Mouse (Mus musculus): ENCODE data around the gene Prkd1. TPM values are rescaled to one million over a fixed set of nuclear protein-coding genes. Genes with fewer than 3 reads are reported as not detected.

Gene Prkd1
- polyA plus RNA-seq, 1 experiment, result 6.8 TPM

DNA sequence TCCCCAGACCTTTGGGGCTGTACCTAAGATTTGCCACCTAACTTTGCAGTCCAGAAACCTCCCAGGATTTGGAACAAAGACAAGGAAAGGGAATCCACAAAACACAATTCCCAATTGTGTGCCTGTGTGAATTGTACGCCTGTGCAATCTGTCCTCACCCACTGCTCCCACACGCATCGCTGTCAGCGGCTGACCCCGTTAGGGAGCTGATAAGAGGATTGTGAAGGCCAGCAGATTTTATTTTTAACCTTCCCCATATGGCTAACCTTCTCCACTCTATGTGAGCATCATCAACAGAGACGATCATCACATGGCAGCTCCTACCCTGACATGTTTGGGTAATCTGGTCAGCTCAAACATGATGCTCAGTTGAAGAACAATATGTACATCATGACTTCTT, 34.6 kb downstream of the Prkd1 start:
- DNase-seq, result no peak
- WGBS, result 51% methylated on average over 6 of the region's 6 CpGs

DNA sequence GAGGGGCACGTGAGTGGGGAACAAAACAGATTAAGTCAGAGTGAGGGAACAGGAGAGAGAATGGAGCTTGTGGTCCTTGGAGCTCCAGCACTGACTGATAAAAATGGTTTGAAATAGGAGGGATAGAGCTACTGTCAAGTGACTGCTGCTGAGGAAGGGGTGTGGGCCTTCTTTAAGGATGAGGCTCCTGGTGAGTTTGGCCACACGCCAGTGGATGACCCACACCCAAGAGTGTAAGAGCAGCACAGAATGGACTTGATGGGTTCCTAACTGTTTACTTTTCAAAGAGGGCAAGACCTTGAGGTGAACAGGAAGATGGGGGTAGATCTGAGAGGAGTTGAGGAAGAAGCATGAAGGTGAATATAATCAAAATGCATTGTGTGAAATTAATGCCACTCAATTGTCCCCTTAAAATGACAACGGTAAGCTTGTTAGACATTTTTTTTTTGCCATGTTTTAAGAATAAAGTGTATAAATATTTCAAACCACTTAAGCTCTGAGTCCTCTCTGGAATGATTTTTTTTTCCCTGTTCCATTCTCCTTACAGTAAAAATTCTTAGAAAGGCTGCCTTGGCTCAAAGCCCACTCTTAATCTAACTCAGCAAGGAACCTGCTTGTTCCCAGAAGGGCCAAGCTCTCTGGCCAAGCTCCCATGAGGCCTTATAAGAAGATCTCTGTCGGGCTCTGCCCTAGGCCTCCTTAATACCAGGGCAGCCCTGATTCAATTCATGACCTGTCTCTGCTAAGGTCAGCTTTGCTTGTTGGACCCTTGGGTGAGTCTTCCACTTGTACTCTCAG, 42.0 kb downstream of the Prkd1 start:
- Histone ChIP-seq H3K4me3 (replicated peaks; ENCODE audit: extremely low read depth, low read depth, low read length) (no peak overlapping the region), H3K4me1 (ENCODE audit: control insufficient read depth, insufficient read depth, low read length) (peaks cover 2% of the 10 kb centered on the region; the same call in 1 of the 2 replicates)
- DNase-seq, result no peak
- TF ChIP-seq CTCF (IDR thresholded peaks at IDR 0.05; ENCODE audit: insufficient read depth, low read length), result no peak
- TF ChIP-seq POLR2A (IDR thresholded peaks at IDR 0.05; ENCODE audit: borderline replicate concordance, extremely low read depth, low read depth, low read length), result no peak
- WGBS, result 29% methylated on average over 4 of the region's 4 CpGs

More for the DNA sequence above, 34.6 kb downstream of the Prkd1 start:
- no peak overlapping the region for H3K4me3 ChIP-seq (replicated peaks; ENCODE audit: extremely low read depth, low read depth, low read length)
- H3K4me1 ChIP-seq (ENCODE audit: control insufficient read depth, insufficient read depth, low read length), result no peaks in the 10 kb centered on the region
- TF ChIP-seq POLR2A (IDR thresholded peaks at IDR 0.05; ENCODE audit: borderline replicate concordance, extremely low read depth, low read depth, low read length) (no peak), CTCF (IDR thresholded peaks at IDR 0.05; ENCODE audit: insufficient read depth, low read length) (no peak)

GRCm38 (mm10) chr12:50599370-50599769, 49.5 kb downstream of the Prkd1 start:
- peaks cover 2% of the 10 kb centered on the region; the same call in 1 of the 2 replicates for H3K4me1 ChIP-seq (ENCODE audit: control insufficient read depth, insufficient read depth, low read length)
- WGBS, result 79% methylated on average over 1 of the region's 1 CpGs
- DNase-seq, result no peak

GRCm38 (mm10) chr12:50598053-50598988, 50.6 kb downstream of the Prkd1 start:
- DNase-seq, result no peak
- TF ChIP-seq CTCF (IDR thresholded peaks at IDR 0.05; ENCODE audit: insufficient read depth, low read length) (no peak), POLR2A (IDR thresholded peaks at IDR 0.05; ENCODE audit: borderline replicate concordance, extremely low read depth, low read depth, low read length) (no peak)
- H3K4me1 ChIP-seq (ENCODE audit: control insufficient read depth, insufficient read depth, low read length), result peaks cover 4% of the 10 kb centered on the region
- 65% methylated on average over 9 of the region's 9 CpGs for WGBS
- H3K4me3 ChIP-seq (replicated peaks; ENCODE audit: extremely low read depth, low read depth, low read length), result no peak overlapping the region

More at GRCm38 (mm10) chr12:50599370-50599769, 49.5 kb downstream of the Prkd1 start:
- TF ChIP-seq POLR2A (IDR thresholded peaks at IDR 0.05; ENCODE audit: borderline replicate concordance, extremely low read depth, low read depth, low read length) (no peak), CTCF (IDR thresholded peaks at IDR 0.05; ENCODE audit: insufficient read depth, low read length) (no peak)
- no peak overlapping the region for H3K4me3 ChIP-seq (replicated peaks; ENCODE audit: extremely low read depth, low read depth, low read length)

GRCm38 (mm10) chr12:50597467-50597866, 51.4 kb downstream of the Prkd1 start:
- peaks cover 4% of the 10 kb centered on the region for H3K4me1 ChIP-seq (ENCODE audit: control insufficient read depth, insufficient read depth, low read length)
- 92% methylated on average over 4 of the region's 4 CpGs for WGBS

GRCm38 (mm10) chr12:50595777-50596176, 53.1 kb downstream of the Prkd1 start:
- no peak overlapping the region for H3K4me3 ChIP-seq (replicated peaks; ENCODE audit: extremely low read depth, low read depth, low read length)
- DNase-seq, result no peak
- WGBS, result 80% methylated on average over 5 of the region's 5 CpGs
- no peak for TF ChIP-seq POLR2A (IDR thresholded peaks at IDR 0.05; ENCODE audit: borderline replicate concordance, extremely low read depth, low read depth, low read length)
- peaks cover 4% of the 10 kb centered on the region for H3K4me1 ChIP-seq (ENCODE audit: control insufficient read depth, insufficient read depth, low read length)

More at GRCm38 (mm10) chr12:50597467-50597866, 51.4 kb downstream of the Prkd1 start:
- no peak for DNase-seq
- TF ChIP-seq POLR2A (IDR thresholded peaks at IDR 0.05; ENCODE audit: borderline replicate concordance, extremely low read depth, low read depth, low read length) (no peak), CTCF (IDR thresholded peaks at IDR 0.05; ENCODE audit: insufficient read depth, low read length) (no peak)
- H3K4me3 ChIP-seq (replicated peaks; ENCODE audit: extremely low read depth, low read depth, low read length), result no peak overlapping the region

DNA sequence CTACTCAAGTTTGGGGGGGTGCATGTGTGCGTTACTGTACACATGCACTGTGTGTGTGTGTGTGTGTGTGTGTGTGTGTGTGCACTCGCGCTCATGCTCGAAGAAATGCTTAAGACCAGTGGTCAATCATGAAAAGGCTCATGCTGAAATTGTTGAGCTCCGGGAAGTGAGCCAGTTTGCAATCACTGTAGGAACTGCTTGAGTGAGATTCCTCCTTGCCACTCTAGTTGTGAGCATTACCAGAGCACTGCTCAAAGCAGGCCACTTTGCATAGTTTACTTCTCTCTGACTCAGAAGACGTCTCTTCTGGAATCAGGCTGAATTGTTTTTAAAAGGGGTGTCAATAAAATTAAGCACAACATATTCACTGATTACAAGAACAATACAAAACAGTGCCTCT, 54.4 kb downstream of the Prkd1 start:
- Histone ChIP-seq H3K4me3 (replicated peaks; ENCODE audit: extremely low read depth, low read depth, low read length) (no peak overlapping the region), H3K4me1 (ENCODE audit: control insufficient read depth, insufficient read depth, low read length) (peaks cover 2% of the 10 kb centered on the region; the same call in 1 of the 2 replicates)
- peak; percentile 37 for DNase-seq
- no peak for TF ChIP-seq POLR2A (IDR thresholded peaks at IDR 0.05; ENCODE audit: borderline replicate concordance, extremely low read depth, low read depth, low read length)
- 53% methylated on average over 6 of the region's 6 CpGs for WGBS

DNA sequence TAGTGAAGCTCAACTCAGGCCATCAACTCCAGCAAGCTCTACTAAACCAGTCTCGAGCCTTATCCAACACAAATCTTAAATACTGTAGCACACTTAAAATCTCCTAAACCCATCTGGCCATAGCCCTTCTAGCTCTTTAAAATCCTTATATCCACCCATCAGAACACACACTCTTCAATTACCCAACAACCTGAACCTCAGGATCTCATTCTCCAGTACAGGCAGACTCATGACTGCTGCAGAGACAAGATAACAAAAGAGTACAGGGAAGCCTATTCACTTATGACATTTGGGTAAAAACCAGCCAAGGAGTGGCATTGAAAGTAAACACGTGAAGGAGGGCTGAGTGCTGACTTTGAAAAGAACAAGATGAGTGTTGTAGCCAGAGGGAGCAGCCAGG, 55.4 kb downstream of the Prkd1 start:
- Histone ChIP-seq H3K4me3 (replicated peaks; ENCODE audit: extremely low read depth, low read depth, low read length) (no peak overlapping the region), H3K4me1 (ENCODE audit: control insufficient read depth, insufficient read depth, low read length) (peaks cover 7% of the 10 kb centered on the region)
- no peak for DNase-seq
- WGBS, result 58% methylated on average over 2 of the region's 2 CpGs
- TF ChIP-seq CTCF (IDR thresholded peaks at IDR 0.05; ENCODE audit: insufficient read depth, low read length), result no peak

DNA sequence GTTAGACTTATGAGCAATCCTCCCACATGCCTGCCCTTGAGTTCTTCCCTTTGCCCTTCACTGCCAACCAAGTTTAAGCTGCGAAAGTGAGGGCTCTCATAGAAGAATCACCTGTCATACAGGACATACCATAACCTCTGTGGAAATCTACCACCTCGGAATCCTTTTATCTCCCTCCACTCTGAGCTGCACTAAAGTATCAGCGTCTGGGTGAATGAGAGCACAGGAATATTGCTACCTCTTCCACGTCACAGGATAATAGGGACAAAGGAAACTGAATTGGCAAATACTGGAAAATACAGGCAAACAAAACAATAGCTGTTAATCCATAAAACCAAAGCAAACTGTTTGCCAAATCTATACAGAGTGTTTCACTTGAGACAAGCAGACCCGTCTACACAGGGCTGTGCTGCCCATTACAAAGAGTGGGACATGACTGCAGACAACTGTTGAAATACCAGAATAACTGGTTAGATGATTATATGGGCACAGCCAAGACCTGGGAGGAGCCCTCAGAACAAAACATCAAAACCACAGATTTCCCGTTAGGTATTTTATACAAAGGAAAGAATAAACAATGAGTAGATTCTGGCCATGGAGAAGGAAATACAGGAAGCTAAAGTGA, 60.6 kb downstream of the Prkd1 start:
- no peak for DNase-seq
- Histone ChIP-seq H3K4me3 (replicated peaks; ENCODE audit: extremely low read depth, low read depth, low read length) (no peak overlapping the region), H3K4me1 (ENCODE audit: control insufficient read depth, insufficient read depth, low read length) (peaks cover 5% of the 10 kb centered on the region)
- 52% methylated on average over 6 of the region's 6 CpGs for WGBS
- TF ChIP-seq CTCF (IDR thresholded peaks at IDR 0.05; ENCODE audit: insufficient read depth, low read length), result no peak
- no peak for TF ChIP-seq POLR2A (IDR thresholded peaks at IDR 0.05; ENCODE audit: borderline replicate concordance, extremely low read depth, low read depth, low read length)

All from lung, adult 2 months (tissue).